Mouse (Mus musculus): Measurements from ENCODE around the gene Plxna2.

DNA sequence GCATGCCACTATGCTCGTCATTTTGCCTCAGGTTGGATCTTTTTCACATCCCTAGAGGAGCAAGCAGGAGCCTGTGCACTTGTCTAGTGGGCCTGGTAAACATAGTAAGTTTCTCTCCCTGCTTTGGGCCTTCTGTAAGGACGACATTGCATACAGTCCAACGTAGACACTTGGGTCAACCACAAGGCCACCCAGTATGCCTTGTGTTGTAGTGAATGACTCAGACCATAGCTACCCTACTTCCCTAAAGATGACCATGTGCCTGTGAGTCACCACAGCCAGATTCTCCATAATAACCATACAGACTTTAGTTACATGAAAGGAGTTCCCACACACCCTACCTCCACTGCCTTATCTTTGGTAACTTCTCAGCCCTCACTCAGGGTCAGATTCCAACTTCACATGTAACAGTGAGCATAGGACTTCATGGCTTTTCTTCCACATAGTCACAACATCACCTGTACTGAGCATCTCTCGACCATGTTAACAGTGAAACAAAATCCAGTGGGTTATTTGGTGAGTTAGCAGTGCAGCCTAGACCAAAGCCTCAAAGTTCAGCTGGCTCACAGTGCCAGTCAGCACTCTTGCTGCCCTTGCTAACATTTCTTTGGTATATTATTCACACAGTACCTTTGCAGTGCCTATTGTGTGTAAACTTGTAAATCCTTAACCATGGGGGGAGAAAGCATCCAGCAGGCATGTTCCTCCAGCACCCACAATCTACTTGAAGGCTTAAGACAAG lies 53.9 kb downstream of the Plxna2 start:
- no peak for TF ChIP-seq POLR2A (IDR thresholded peaks at IDR 0.05; ENCODE audit: control insufficient read depth, extremely low read depth, insufficient read depth, low read length, poor library complexity)
- TF ChIP-seq CTCF (IDR thresholded peaks at IDR 0.05; ENCODE audit: borderline replicate concordance, control insufficient read depth, extremely low read depth, insufficient read depth, low read length, poor library complexity): no peak
